ENCODE assay signal across 9 mouse cellular contexts in genomic region chr13:21811539-21811938, GRCm38 (mm10). TPM values are rescaled to one million over a fixed set of nuclear protein-coding genes. Genes with fewer than 3 reads are reported as not detected.
A peak's percentile ranks its signal among the peaks of the same experiment; 100 is the strongest.
DNase-seq lines count a peak whose midpoint lies in the region; ATAC-seq lines count a peak whose summit lies in the region.
"Not testable (repeated sequence)": the region's sequence is repeated elsewhere in the genome, so short reads cannot be mapped to it uniquely, and the experiment has no call there.
"Had no signal": no experiment of that assay in that cellular context is flagged by ENCODE, and none has a peak within 500 bp of the region (broad histone marks: within the 10 kb centered on the region; RNA-seq: fewer than 3 reads in every experiment).

Gene Hist1h4m (plus strand): TSS chr13:21811746.

- not testable (repeated sequence) for DNase-seq in forebrain, embryonic 14.5 days (ENCODE audit: low spot score)
- DNase-seq in kidney, adult 9 months = peak; percentile 26
- peak; percentile 56 to 70 for DNase-seq in left cerebral cortex, postnatal 25 days (ENCODE audit: low spot score in 2 of 2)
- DNase-seq in lung, postnatal 25 days (ENCODE audit: low spot score) = peak; percentile 53
- DNase-seq in ovary, adult 18-20 months (ENCODE audit: low spot score) = peak; percentile 9
- DNase-seq in thymus, postnatal 4 days = peak; percentile 59

- not testable (repeated sequence) for H3K4me1 ChIP-seq in brown adipose tissue, adult 24 weeks (ENCODE audit: control insufficient read depth, insufficient read depth, insufficient read length, low read length); forebrain, embryonic 14.5 days (ENCODE audit: control insufficient read depth, insufficient read depth, low read length); heart, embryonic 15.5 days (replicated peaks)

- H3K4me2 ChIP-seq in forebrain, embryonic 14.5 days (ENCODE audit: low read length) = peak within 1 kb of the TSS; percentile 40
- H3K4me2 ChIP-seq in heart, embryonic 15.5 days = peak within 1 kb of the TSS; percentile 48

- intact Hi-C loops in left cerebral cortex, postnatal 25 days (cut with DNase I) = not testable (repeated sequence)

- no CpG with 5 or more reads among the region's 24 CpGs for WGBS in forebrain, embryonic 14.5 days
- no CpG with 5 or more reads among the region's 24 CpGs for WGBS in heart, embryonic 15.5 days

- not testable (repeated sequence) for H3K9ac ChIP-seq in forebrain, embryonic 14.5 days (ENCODE audit: low read length); heart, embryonic 15.5 days

- not testable (repeated sequence) for H3K36me3 ChIP-seq in forebrain, embryonic 14.5 days (ENCODE audit: control insufficient read depth, insufficient read depth, low read length); heart, embryonic 15.5 days

- peak within 1 kb of the TSS; percentile 10; the same call in 1 of the 2 replicates for H3K4me3 ChIP-seq in brown adipose tissue, adult 24 weeks (ENCODE audit: insufficient read depth, low read depth, low read length)
- 0 out of 2 replicates have a peak within 1 kb of the TSS, but pooled peaks have one; percentile 19 for H3K4me3 ChIP-seq in forebrain, embryonic 14.5 days (ENCODE audit: low read depth, low read length)
- 0 out of 2 replicates have a peak within 1 kb of the TSS, but pooled peaks have one; percentile 24 for H3K4me3 ChIP-seq in heart, embryonic 15.5 days

- H3K27ac ChIP-seq in brown adipose tissue, adult 24 weeks (replicated peaks; ENCODE audit: low read depth, low read length); forebrain, embryonic 14.5 days (ENCODE audit: low read depth, low read length): not testable (repeated sequence)
- H3K27ac ChIP-seq in heart, embryonic 15.5 days = peak within 1 kb of the TSS; percentile 37; the same call in 1 of the 2 replicates

- not testable (repeated sequence) for H3K9me3 ChIP-seq in forebrain, embryonic 14.5 days (replicated peaks; ENCODE audit: control insufficient read depth, low read length); heart, embryonic 15.5 days (replicated peaks)

- not testable (repeated sequence) for H3K27me3 ChIP-seq in forebrain, embryonic 14.5 days (replicated peaks; ENCODE audit: control insufficient read depth, insufficient read depth, low read length); heart, embryonic 15.5 days

- peak; percentile 63 for ATAC-seq in forebrain, embryonic 14.5 days
- peak; percentile 62 for ATAC-seq in heart, embryonic 15.5 days (replicated peaks; ENCODE audit: insufficient number of reproducible peaks, insufficient read depth, low FRiP score, low read depth)

RNA-seq across cellular contexts. Expression of gene Hist1h4m, which starts in this region (rescaled TPM):
- polyA plus RNA-seq in brown adipose tissue, adult 24 weeks (2012; ENCODE audit: insufficient read depth, insufficient read length, missing spikeins) = 2.8 TPM in 1 of 2 replicates, not detected in the other
- polyA plus RNA-seq in forebrain, embryonic 14.5 days (2014; fragmentation: Nextera tagmentation; extraction: Ambion mirVana) = not detected in 2 replicates
- not detected in 2 replicates for polyA plus RNA-seq in heart, embryonic 15.5 days (2015; fragmentation: Nextera tagmentation; extraction: Ambion mirVana)
- 100 to 1,000 TPM; 222 to 263 TPM for total RNA-seq in left cerebral cortex, postnatal 25 days (2021)
- polyA plus RNA-seq: frontal cortex, adult 2 months had no signal

Comparison
In these comparisons a context has a peak if more than half of its experiments do, and no peak if none do; other contexts are left out.
1. Peak in ATAC-seq, H3K4me3 ChIP-seq and H3K4me2 ChIP-seq in forebrain, embryonic 14.5 days; RNA of the gene not detected or under 1 TPM.
2. Peak in ATAC-seq, H3K4me3 ChIP-seq, H3K27ac ChIP-seq and H3K4me2 ChIP-seq in heart, embryonic 15.5 days; RNA of the gene not detected or under 1 TPM.